Mouse (Mus musculus) bone marrow macrophage, adult 2 months (primary cell): ENCODE measurements around the gene Pik3r1. TPM values are rescaled to one million over a fixed set of nuclear protein-coding genes. Genes with fewer than 3 reads are reported as not detected.

Experiments used
- H3K27ac ChIP-seq: 2 replicates; pipeline ENCODE4 v1.5.1; 2012; ENCODE audit warnings: low read depth, low read length; ENCODE audit not compliant: insufficient read depth
- H3K4me1 ChIP-seq: 2 replicates; pipeline ENCODE4 v1.6.1; 2012; ENCODE audit warnings: low read length; ENCODE audit not compliant: control insufficient read depth, insufficient read depth
- H3K4me3 ChIP-seq: 2 replicates; pipeline ENCODE4 v1.5.1; 2012; ENCODE audit warnings: mild to moderate bottlenecking, low read length, moderate library complexity; ENCODE audit not compliant: insufficient read depth
- CTCF ChIP-seq: IDR thresholded peaks from 2 replicates; pipeline ENCODE4 v1.5.1; 2012; ENCODE audit warnings: low read depth, mild to moderate bottlenecking, low read length, moderate library complexity
- POLR2A ChIP-seq: IDR thresholded peaks from 2 replicates; pipeline ENCODE4 v1.6.1; 2012; ENCODE audit warnings: mild to moderate bottlenecking, low read depth, low read length, borderline replicate concordance
- polyA plus RNA-seq: library from polyadenylated mRNA; stranded (reverse); fragments of >200 nt; gene quantifications from 2 replicates; pipeline ENCODE4 v1.2.4, GENCODE M21; 2012; ENCODE audit not compliant: missing spikeins, insufficient read depth, insufficient read length

Gene Pik3r1
- polyA plus RNA-seq, 1 experiment = 52.5 TPM

- Histone ChIP-seq H3K4me1 (peaks cover 40% of the 10 kb centered on the region), H3K4me3 (no peak overlapping the region), H3K27ac (no peak overlapping the region)
- no peak for TF ChIP-seq CTCF
- TF ChIP-seq POLR2A = no peak
These were observed 107.8 kb downstream of the Pik3r1 start for GRCm38 (mm10) chr13:101660187-101660586.

GRCm38 (mm10) chr13:101652131-101652530, 115.9 kb downstream of the Pik3r1 start:
- Histone ChIP-seq H3K4me3 (no peak overlapping the region), H3K4me1 (peaks cover 20% of the 10 kb centered on the region)
- TF ChIP-seq POLR2A (no peak), CTCF (no peak)

DNA sequence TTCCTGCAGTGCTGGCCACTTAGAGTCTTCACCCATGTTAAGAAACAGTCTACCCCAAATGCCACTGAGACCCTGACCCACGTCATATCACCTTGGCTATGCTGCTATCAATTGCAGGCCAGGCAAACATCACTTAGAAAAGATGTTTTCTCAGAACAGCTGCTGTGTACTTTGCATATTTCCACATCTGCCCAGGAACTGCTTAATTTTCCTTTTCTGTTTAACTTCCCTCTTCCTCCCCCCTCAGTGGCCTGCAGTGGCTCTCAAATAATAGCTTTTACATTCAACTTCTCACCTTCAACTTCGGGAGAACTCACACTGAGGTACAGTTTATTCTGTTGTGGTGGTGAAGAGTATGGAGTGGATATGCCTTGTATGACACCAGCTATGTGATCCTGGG, 126.4 kb downstream of the Pik3r1 start:
- TF ChIP-seq POLR2A = no peak
- H3K4me1 ChIP-seq = 0 out of 2 replicates have a peak, but pooled peaks cover 2% of the 10 kb centered on the region

More at GRCm38 (mm10) chr13:101652131-101652530, 115.9 kb downstream of the Pik3r1 start:
- H3K27ac ChIP-seq = no peak overlapping the region

GRCm38 (mm10) chr13:101635837-101636236, 132.2 kb downstream of the Pik3r1 start:
- Histone ChIP-seq H3K4me3 (no peak overlapping the region), H3K27ac (no peak overlapping the region)

More for the DNA sequence above, 126.4 kb downstream of the Pik3r1 start:
- Histone ChIP-seq H3K4me3 (no peak overlapping the region), H3K27ac (no peak overlapping the region)

GRCm38 (mm10) chr13:101634420-101634819, 133.6 kb downstream of the Pik3r1 start:
- Histone ChIP-seq H3K27ac (no peak overlapping the region), H3K4me1 (peaks cover 23% of the 10 kb centered on the region), H3K4me3 (no peak overlapping the region)
- TF ChIP-seq CTCF = no peak
- no peak for TF ChIP-seq POLR2A

More at GRCm38 (mm10) chr13:101635837-101636236, 132.2 kb downstream of the Pik3r1 start:
- H3K4me1 ChIP-seq = peaks cover 23% of the 10 kb centered on the region
- TF ChIP-seq POLR2A (no peak), CTCF (no peak)

- H3K4me1 ChIP-seq = peaks cover 23% of the 10 kb centered on the region
- no peak overlapping the region for H3K4me3 ChIP-seq
- TF ChIP-seq POLR2A (no peak), CTCF (no peak)
- H3K27ac ChIP-seq = no peak overlapping the region
These were observed 134.4 kb downstream of the Pik3r1 start for GRCm38 (mm10) chr13:101633620-101634019.

GRCm38 (mm10) chr13:101632771-101633170, 135.2 kb downstream of the Pik3r1 start:
- no peak overlapping the region for H3K4me3 ChIP-seq
- H3K4me1 ChIP-seq = peaks cover 23% of the 10 kb centered on the region
- H3K27ac ChIP-seq = no peak overlapping the region
- no peak for TF ChIP-seq CTCF
- no peak for TF ChIP-seq POLR2A

DNA sequence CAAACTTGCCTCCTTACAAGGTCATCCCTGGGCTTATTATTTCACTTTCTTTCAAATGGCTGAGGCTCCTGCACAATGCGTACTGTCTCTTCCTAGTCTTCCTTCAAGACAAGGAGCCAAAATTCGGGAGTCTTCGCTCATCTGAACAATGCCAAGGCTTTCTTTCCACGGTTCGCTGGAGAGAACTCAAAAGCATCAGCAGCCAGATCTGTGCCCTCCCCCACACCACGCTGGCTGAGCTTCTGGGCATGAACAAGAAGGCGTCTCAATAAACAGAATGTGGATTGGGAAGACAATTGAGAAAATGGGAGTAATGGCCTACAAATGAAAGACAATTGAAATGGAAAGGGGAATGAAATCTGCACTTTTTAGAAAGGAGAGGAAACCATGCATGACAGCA, 136.5 kb downstream of the Pik3r1 start:
- Histone ChIP-seq H3K4me3 (no peak overlapping the region), H3K4me1 (peaks cover 23% of the 10 kb centered on the region), H3K27ac (no peak overlapping the region)
- no peak for TF ChIP-seq CTCF
- no peak for TF ChIP-seq POLR2A
